Mouse (Mus musculus): Measurements from ENCODE around the gene Pitpnm2.
A peak's percentile ranks its signal among the peaks of the same experiment; 100 is the strongest.

The Pitpnm2 gene

GRCm38 (mm10) chr5:124093120-124093794 is 156.3 kb downstream of the Pitpnm2 start:
- DNase-seq (ENCODE audit: low spot score) = peak; percentile 32

- DNase-seq (ENCODE audit: low spot score) = no peak
Measured at GRCm38 (mm10) chr5:124091951-124092406, 157.6 kb downstream of the Pitpnm2 start.

- no peak for DNase-seq (ENCODE audit: low spot score)
Measured at GRCm38 (mm10) chr5:124089868-124090267, 159.7 kb downstream of the Pitpnm2 start.

GRCm38 (mm10) chr5:124086876-124087275 is 162.7 kb downstream of the Pitpnm2 start:
- no peak for DNase-seq (ENCODE audit: low spot score)

- no peak for DNase-seq (ENCODE audit: low spot score)
Measured at GRCm38 (mm10) chr5:124085513-124085912, 164.0 kb downstream of the Pitpnm2 start.

- DNase-seq (ENCODE audit: low spot score) = peak; percentile 63
Measured at GRCm38 (mm10) chr5:124084588-124085173, 164.9 kb downstream of the Pitpnm2 start.

GRCm38 (mm10) chr5:124083850-124084587 is 165.5 kb downstream of the Pitpnm2 start:
- no peak for DNase-seq (ENCODE audit: low spot score)

GRCm38 (mm10) chr5:124082941-124083688 is 166.4 kb downstream of the Pitpnm2 start:
- no peak for DNase-seq (ENCODE audit: low spot score)

- DNase-seq (ENCODE audit: low spot score) = no peak
Measured at GRCm38 (mm10) chr5:124082447-124082846, 167.1 kb downstream of the Pitpnm2 start.

GRCm38 (mm10) chr5:124079880-124080279 is 169.7 kb downstream of the Pitpnm2 start:
- no peak for DNase-seq (ENCODE audit: low spot score)

GRCm38 (mm10) chr5:124078794-124079416 is 170.7 kb downstream of the Pitpnm2 start:
- DNase-seq (ENCODE audit: low spot score) = no peak

- DNase-seq (ENCODE audit: low spot score) = no peak
Measured at GRCm38 (mm10) chr5:124077856-124078460, 171.6 kb downstream of the Pitpnm2 start.

GRCm38 (mm10) chr5:124077241-124077640 is 172.3 kb downstream of the Pitpnm2 start:
- DNase-seq (ENCODE audit: low spot score) = no peak

GRCm38 (mm10) chr5:124076559-124076958 is 173.0 kb downstream of the Pitpnm2 start:
- no peak for DNase-seq (ENCODE audit: low spot score)

- no peak for DNase-seq (ENCODE audit: low spot score)
Measured at GRCm38 (mm10) chr5:124075716-124076115, 173.8 kb downstream of the Pitpnm2 start.

GRCm38 (mm10) chr5:124074845-124075307 is 174.7 kb downstream of the Pitpnm2 start:
- no peak for DNase-seq (ENCODE audit: low spot score)

- no peak for DNase-seq (ENCODE audit: low spot score)
Measured at GRCm38 (mm10) chr5:124073682-124074081, 175.9 kb downstream of the Pitpnm2 start.

- DNase-seq (ENCODE audit: low spot score) = no peak
Measured at GRCm38 (mm10) chr5:124069657-124070056, 179.9 kb downstream of the Pitpnm2 start.

All from ovary, postnatal 10 days (tissue).